Mouse (Mus musculus): Measurements from ENCODE around the gene Rad51b. TPM values are rescaled to one million over a fixed set of nuclear protein-coding genes. Genes with fewer than 3 reads are reported as not detected.

Gene Rad51b
- total RNA-seq, 4 experiments from 2014 or later = 0.71 to 0.95 (median 0.78) TPM

DNA sequence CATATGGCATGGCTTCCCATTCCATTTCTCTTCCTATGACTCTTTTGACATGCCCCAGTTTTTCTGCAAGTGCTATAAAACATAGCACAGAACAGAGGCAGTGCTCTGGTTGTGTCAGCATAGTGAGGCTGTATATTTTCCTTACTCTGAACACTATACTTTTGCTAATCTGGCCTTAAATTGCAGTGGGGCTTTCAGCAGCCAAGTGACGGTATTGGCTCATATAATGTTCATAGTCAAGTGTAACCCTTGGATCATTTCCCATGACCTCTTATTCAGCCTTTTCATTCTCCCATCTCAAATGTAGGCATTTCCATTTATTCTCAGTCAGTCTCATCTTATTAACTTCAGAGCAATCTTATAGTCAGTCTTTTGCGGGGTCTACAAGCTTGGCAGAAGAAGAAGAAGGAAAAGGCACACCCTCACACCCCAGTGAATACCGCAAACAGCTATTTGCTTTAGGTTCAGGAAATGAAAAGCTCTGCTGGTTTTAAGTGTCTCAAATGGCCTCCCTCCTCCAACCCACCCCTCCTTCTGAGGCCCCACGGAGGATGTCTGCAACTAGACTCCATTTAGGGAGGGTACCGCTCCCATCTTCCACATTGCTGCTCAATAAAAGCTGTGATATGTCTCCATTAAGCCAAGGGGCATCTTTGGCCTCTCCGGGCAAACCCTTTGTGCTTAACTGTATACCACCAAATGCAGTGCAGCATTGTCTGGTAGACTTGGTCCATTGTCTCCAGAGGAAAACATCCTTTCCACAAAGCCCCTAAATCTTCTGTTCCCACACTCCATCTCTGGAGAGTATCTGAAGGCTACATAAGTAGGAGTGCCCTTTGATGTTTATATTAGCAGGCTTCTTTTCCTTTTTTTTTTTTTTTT, 277.3 kb downstream of the Rad51b start:
- no peak for DNase-seq (ENCODE audit: low spot score)

DNA sequence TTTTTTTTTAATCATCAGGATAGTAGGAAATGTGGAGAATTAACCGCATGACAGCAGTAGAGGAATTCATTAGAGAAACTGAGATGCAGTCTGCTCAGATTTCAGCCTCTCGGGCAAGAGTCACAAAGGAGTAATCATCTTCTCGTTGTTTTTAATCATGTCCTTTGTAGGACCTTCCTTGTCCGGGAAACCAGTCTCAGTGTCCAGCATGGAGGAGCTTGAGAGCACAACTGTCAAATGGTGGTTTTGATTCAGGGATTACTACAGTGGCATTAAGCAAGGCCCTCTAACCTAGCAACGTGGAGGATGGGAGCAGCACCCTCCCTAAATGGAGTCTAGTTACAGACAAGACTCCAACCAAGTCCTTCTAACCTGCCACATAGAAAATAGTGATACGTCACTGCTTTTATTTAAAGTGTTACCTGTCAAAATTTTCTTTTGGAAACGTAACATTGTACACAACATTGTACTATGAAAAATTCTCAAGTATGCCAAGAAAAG, 278.0 kb downstream of the Rad51b start:
- no peak for DNase-seq (ENCODE audit: low spot score)

DNA sequence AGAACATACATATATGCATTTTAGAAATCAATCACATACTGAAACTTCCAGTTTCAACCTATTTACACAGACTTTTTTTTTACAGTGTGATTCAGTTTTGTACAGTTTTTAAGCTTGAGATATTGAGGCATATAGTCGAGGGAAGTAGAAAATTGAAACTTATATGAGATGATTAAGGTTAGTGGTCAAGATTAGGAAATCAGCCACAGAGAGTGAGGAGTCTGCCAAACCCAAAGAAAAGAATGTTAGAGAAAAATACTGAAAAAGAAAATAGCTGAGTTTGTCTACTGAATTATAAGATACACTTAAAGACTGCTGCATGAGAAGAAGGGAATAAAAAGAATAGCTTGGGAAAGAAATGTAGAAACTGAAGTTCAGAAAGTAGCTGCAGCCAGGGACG, 280.4 kb downstream of the Rad51b start:
- DNase-seq (ENCODE audit: low spot score) = no peak

DNA sequence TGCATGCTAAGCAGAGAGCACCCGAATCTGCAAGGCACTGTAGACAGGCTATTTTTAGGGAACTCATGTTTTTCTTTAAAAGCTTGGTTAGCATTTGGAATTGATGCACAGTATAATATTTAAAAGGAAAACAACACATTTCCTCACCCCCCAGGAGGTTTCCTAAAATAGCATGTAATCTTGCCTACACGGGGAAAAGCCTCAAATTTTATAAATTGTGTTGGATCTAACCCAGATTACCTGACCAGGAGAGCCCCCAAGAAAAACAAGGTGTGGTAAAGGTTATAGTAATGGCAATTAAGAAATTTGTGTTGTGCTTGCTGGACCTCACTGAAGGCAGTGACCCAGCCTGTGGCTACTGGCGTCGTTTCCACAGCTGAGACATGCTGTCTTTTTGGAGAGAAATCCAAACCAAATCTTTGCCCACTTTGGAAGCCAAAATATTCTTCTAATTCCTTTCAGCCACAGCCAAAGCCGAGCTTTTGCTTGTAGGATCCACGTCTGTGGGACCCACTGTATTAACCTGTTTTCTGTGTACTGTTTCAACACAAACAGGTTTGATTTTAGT, 282.0 kb downstream of the Rad51b start:
- DNase-seq (ENCODE audit: low spot score) = no peak

DNA sequence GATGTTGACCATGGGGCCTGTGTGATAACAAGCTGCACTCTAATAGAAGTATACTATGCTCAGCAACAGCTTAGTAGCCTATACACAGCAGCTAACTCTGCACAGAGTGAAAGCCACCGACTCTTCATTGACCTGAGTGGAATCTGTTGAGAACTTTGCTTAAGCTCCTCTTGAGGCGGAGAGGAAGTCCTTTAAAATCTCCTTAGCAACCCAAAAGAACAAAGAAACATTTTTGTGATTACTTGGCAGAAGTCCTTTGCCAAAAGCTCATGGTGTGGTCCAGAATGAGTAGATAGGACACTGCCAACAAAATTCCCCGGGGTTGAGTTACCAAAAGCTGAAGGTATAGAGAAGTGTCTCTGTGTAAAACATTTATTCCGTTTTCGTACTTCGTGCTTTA, 282.8 kb downstream of the Rad51b start:
- peak; percentile 48 for DNase-seq (ENCODE audit: low spot score)

DNA sequence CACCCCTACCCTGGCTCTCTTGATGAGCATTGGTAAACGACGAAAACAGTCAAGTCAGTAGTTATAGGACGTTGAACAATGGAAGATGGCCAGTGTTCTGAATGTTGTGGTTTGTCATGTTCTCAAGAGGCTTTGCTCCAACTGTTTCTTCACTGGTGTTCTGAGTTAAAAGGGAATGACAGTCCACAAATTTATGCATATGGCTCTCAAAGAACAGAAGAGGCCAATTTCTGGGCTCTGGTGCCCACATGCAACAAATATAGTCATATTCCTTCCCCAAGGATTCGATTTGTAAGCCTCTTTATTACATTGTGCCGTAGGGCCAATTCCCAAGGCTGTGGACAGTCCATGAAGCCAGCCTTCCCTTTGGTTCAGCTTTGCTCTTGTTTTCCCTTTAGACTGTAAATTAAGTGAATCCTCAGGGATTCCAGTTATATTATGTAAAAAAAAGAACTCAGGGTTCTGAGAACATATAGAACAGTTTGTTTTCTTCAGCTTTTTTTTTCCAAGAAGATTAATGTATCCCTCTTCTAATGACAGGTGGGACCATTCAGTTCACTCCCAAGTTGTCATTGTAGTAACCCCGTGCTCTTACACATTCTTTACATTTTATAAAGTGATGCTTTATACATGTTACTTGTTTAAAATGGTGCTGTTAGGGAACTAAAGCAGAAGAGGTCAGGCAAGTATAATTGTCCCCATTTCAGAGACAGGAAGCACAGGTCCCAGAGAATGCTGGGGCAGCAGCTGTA, 287.6 kb downstream of the Rad51b start:
- no peak for DNase-seq (ENCODE audit: low spot score)

DNA sequence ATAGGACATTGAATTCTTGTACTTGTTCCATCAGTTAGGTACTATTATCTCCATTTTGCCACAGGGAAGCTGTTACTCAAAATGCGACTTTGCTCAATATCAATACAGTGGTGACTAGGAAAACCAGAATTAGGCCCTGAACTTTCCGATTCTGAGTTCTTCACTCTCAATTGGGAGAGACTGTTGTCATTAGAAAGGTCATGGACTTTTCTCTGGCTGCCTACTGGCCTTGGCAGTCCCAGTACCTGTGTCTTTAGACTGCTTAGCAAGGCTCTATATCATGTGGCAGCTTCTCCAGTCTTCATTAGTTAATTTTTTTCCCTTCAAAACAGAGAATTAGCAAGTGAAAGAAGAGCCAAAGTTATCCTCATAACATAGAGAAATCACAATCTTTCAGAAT, 288.3 kb downstream of the Rad51b start:
- DNase-seq (ENCODE audit: low spot score) = no peak

DNA sequence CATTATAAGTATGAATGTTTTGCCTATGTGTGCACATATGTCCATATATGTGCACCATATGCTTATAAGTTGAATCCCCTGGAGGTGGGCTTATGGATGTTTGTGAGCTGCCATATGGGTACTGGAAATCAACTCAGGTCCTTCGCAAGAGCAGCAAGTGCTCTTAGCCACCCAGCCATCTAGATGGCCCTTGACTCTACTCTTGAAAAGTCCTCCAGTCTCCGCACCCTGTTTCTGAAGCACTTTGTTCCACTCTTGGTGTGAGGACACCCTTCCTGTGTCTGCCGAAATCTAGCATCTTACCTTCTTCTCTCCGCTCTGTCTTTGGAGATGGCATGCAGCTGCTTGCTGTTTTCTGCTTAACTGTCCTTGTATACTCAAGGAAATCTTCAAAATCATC, 291.7 kb downstream of the Rad51b start:
- DNase-seq (ENCODE audit: low spot score) = no peak

DNA sequence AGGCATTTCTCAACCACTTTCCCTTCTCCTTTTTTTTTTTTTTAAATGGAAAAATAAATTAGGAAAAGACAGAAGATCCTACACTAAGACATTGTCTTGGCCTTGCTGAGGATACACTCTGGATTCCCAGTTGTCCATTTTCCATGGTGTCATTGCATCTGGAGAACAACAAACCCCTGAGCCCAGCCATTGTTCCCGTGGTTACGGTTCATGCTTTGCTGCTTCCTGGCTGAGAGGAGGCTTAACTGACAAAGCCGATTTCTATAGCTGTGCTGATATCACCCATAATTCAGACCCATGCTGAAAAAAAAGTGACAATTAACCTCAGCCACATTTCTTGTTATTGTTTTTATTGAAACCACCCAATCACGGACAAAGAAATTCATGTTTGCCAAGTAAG, 295.1 kb downstream of the Rad51b start:
- DNase-seq (ENCODE audit: low spot score) = no peak

DNA sequence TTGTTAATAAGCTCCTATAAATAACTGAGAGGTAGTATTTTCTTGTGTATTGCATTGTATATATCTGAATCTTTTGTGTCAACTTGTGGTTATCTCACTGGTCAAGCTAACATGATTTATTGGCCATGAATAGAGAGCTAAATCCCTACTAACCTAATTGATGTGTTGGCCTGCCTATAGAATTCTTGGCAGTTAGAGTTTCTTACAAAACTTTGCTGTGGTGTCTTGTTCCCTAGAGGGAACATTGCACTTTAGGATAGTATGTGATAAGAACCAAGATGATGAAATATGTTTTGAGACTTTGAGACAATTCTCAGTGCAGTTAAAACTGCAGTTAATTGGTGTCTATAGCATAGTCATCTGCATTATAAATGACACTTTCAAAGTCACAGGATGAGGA, 299.8 kb downstream of the Rad51b start:
- DNase-seq (ENCODE audit: low spot score) = no peak

DNA sequence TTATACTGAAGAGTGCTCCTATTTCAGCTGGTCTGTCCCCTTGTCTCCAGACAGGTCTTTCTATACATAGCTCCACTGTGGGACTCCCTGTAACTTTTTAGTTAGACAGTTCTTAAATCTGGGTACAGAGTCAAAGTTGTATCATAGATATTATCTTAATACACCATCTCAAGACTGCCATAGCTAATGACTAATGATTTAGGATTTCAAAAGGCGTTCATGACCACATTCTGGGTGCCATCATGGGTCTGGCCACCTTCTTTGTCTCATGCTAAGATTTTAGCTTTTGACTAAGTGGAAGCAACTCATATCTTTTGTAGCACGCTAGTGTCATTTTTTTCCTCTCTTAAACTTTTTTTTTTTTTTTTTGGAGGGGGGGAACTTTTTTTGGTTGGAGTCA, 300.3 kb downstream of the Rad51b start:
- no peak for DNase-seq (ENCODE audit: low spot score)

DNA sequence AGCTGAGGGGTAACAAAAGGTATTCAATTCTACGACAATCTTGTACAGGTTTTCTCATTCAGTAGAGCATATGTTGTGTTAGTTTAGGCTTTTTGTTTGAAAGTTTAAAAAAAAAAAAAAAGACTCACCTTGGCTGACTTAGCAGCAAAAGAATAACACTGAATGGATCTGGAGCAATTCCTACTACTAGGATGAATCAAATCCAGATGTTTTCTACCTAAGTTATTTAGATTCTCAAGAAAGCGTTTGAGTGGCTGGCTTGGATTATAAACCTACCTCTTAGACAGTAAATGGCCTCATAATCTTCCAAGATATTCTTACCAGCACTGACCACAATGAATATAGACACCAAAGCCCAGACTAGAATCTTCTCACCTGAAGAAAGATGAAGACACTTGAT, 300.7 kb downstream of the Rad51b start:
- DNase-seq (ENCODE audit: low spot score) = no peak

DNA sequence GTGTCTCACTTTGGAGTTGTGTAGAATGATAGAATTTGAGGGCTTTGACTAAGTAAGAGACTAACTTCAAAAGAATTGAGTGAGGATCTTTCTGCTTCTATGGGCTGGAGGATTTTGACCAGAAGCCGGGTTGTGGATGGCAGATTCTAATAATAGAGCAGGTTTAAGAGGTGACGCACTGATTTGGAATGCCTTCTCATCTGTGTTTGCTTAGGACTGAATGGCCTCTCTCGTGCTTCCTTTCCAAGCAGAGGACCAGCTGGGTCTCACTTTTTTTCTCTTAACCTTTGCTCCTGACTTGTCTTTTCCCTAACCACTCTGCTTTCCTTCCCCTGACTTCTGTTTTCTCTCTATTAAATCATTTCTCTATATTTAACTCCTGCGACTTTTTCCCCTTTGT, 301.4 kb downstream of the Rad51b start:
- peak; percentile 67 for DNase-seq (ENCODE audit: low spot score)

DNA sequence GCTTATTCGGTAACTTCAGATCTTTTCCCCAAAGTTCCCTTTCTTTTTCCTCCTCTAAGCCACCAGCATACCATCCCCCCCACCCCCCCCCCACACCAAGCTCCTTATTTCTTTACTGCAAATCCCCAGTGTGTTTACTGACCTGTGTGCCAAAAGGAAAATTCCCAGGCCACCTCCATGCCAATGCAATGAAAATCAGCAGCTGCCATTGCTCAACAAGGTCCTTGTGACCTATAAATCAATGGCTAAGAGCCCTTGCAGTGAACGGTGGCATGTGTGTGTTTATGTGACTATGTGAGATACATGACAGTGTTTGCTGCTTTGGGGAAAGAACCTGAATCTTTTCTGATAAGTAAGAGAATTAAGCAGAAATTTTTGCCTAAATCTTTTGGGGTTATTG, 301.8 kb downstream of the Rad51b start:
- no peak for DNase-seq (ENCODE audit: low spot score)

DNA sequence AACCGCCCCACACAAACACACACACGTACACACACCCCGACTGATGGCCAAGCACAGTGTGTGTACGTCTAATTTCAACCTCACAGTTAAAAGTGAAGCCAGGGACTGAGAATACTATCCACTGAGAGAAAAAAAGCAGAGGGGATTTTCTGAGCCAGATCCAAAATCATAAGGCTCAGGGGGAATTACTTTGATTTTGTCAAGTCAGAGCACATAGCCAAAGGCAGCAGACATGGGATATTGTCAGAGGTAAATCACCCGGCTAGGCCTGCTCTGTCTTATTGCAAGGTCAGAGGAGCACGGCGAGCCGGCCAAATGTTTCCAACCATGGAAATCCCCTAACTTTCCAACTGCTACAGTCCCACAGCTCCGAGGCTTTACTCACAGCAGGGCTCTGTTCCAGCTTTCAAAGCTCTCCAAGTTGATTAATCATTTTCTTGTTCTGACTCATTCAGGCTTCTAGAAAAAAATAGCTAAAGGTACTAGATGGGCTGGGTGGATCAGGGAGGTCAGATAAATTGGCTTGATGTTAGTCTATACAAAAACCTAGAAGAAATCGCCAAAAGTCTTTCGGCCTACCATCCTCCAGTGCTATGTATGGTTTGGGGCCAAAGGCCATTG, 303.2 kb downstream of the Rad51b start:
- DNase-seq (ENCODE audit: low spot score) = peak; percentile 89

DNA sequence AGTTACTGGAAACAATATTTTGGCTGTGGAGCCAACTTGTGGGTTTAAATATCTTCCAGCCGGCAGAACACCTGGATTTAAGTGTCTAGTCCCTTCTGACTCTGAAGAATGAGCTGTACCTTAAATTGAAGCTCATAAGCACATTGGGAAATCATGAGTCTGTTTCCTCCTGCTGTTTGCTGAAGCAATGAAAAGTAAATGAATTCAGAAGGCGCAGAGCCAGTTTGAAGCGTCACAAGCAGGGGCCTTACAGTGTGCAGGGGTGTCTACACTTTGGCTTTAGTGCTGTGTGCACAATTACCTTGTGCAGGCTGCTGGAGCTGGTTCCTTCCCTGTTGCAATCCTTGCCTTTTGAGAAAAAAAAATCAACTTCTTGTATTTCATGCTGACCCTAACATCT, 305.6 kb downstream of the Rad51b start:
- DNase-seq (ENCODE audit: low spot score) = no peak

DNA sequence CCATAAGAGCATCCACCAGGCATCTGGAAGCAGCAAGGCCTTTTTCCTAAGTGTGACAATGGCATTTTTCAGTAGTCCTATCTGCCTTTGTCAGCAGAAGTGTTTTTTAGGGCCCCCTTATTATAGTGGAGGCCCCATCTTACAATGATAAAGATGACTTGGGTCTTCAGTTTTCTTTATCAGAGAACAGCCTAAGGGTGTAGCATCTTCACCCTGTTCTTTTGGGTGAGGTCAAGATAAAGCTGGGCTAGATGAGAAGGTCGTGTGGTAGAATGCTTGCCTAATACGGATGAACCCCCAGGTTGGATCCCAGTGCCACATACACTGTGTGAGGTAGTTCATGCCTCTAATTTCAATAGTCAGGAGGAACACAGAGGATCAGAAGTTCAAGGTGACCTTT, 307.8 kb downstream of the Rad51b start:
- no peak for DNase-seq (ENCODE audit: low spot score)

DNA sequence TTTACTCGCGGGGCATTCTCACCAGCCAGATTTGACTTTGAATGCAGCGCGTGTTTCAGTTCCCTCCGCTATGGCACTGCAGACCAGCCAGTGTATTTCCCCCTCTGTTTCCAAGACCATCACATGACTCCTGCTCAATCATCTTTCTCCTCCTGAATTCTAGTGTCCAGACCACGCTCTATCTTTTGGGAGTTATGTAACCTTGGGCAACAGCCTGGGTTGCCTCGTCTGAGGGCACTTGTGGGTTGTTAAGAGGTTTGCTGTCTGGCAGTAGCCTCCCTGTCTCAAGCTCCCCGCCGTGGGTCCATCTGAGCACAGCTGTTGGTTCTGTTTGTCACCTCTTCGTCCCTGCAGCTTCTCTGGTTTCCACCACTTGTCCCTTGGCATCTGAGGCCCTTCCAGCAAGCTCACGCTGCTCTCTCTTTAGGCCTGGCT, 309.1 kb downstream of the Rad51b start:
- no peak for DNase-seq (ENCODE audit: low spot score)

DNA sequence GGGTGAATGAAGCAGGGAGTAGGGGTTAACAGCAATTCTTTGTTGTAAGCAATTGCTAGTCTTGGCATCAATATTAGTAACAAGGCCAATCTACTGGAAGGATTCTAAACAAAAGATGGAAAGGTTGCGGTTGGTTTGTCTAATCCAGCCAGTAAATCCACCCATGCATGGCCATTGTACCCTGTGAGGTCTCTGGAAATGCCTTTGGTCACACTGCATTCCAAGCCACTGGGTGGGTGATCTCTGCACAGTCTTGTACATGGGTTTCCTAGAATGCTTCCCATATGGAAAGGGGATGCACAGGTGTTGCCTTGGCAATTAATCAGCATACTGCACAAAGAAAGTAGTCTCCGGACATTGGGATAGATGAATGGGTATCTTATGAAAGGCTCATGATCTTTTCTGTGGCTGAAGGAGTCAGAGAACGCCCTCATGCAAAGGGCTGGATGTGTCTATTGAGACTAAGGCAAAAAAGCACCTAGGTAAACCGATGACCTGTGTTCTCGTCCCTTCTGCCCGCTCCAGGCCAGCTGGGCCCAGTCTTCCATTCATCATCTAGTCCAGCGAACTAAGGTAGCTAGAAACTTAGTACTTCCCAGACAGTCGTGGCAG, 312.4 kb downstream of the Rad51b start:
- no peak for DNase-seq (ENCODE audit: low spot score)

DNA sequence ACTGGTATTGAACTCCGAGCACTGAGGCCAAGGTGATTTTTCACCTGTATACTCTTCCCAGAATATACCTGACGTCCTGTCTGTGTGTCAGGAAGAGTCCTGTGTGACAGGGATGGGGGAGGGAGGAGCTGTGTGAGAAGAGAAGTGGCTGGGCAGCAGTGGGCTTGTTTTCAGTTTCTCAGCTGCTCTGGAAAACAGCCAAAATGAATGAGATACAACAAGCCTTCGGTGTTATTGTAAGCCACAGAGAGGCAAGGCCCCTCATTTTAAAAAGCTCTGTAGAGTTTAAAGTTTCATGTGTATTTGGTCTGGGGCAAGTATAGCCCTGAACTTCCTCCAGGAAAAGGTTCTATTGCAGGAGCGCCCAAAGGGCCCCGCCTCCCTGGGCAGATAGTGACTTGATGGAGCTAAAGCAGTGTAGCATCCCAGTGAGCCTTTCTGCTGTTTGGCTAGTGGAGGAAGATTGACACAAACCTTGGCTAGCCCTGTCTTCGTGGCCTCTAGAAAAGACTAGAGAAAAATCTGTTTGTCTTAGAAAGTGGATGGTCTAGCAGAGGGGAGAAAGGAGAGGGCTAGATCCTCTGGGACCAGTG, 313.5 kb downstream of the Rad51b start:
- DNase-seq (ENCODE audit: low spot score) = no peak

DNA sequence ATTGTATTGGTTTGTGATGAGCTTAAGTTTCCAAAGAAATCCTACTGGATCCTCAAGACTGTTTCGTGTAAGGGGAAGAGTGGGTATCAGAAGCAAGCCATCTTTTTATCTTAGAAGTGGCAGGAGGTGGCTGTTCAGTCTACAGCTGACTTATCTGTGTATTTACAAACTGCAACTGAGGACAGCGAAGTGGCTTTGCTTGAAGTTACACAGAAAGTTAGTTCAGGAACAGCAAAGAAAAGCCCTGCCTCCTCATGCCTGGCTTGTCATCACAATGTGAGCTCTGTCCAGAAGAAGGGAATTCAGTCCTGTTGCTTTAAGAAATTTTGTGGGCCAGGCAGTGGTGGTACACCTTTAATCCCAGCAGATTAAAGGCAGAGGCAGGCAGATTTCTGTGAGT, 314.6 kb downstream of the Rad51b start:
- no peak for DNase-seq (ENCODE audit: low spot score)

All from heart, adult 8-10 months (tissue).